Mouse (Mus musculus) inflammation-experienced regulatory T-cells (primary cell): Measurements from ENCODE around the gene Vmn2r74. TPM values are rescaled to one million over a fixed set of nuclear protein-coding genes. Genes with fewer than 3 reads are reported as not detected.

ENCODE experiments used
- polyA plus RNA-seq, 2 experiments: library from polyadenylated mRNA; unstranded; fragments of 100-300 nt; shearing (Covaris generic); gene quantifications; one replicate each; pipeline ENCODE4 v1.2.1; 2017

The Vmn2r74 gene
- polyA plus RNA-seq = under 1 TPM; 0.04 to 0.48 TPM

DNA sequence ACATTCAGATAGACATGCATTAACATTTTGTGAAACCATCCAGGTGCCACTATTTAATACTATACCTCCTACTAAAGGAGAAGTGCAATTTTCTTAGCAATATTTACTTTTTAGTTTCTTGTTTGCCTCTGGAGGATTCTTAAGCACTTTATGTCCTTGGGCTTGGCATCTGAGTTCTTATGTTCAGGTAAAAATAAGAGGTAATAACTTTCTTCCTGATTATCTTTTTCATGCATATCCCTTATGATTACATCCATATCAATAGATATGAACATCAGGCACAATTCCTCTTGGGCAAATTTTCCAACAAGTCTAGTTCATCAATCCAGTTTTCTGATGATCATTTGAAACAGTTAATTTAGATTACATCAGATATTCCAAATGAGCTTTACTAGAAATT lies at the start of gene Vmn2r74:
Gene Vmn2r74 (minus strand): TSS at position 101 of the 400 bp plus-strand sequence.

Other genes with a start within 250 kb of the Vmn2r74 start
- under 1 TPM in 1 of 2 experiments, not detected in 1; 0.05 TPM for gene Vmn2r72, start 206.5 kb downstream of the Vmn2r74 start, polyA plus RNA-seq
- gene Vmn2r73, start 85.4 kb downstream of the Vmn2r74 start, polyA plus RNA-seq = under 1 TPM in 1 of 2 experiments, not detected in 1; 0.05 TPM
- under 1 TPM in 1 of 2 experiments, not detected in 1; 0.10 TPM for gene Vmn2r75, start 210.1 kb upstream of the Vmn2r74 start, polyA plus RNA-seq